Mouse (Mus musculus) testis, adult 2 months (tissue): ENCODE results near the gene Mxi1.

ENCODE experiments used
- CTCF ChIP-seq: fragments of 200-500 bp; IDR thresholded peaks from 2 replicates; pipeline ENCODE4 v1.5.1; 2012; ENCODE audit warnings: low read depth, mild to moderate bottlenecking, inconsistent platforms, low read length, moderate library complexity; ENCODE audit not compliant: control insufficient read depth, insufficient read depth, insufficient replicate concordance
- POLR2A ChIP-seq: fragments of 200-500 bp; IDR thresholded peaks from 2 replicates; pipeline ENCODE4 v1.6.1; 2012; ENCODE audit warnings: low read depth, mild to moderate bottlenecking, inconsistent platforms, low read length, moderate library complexity; ENCODE audit not compliant: control insufficient read depth

- TF ChIP-seq CTCF (no peak), POLR2A (peak; percentile 41; the same call in 1 of the 2 replicates)
These were observed 3.5 kb downstream of the Mxi1 start for GRCm38 (mm10) chr19:53313684-53314443.
